Mouse (Mus musculus): ENCODE data around the gene Psmg1.

The Psmg1 gene

DNA sequence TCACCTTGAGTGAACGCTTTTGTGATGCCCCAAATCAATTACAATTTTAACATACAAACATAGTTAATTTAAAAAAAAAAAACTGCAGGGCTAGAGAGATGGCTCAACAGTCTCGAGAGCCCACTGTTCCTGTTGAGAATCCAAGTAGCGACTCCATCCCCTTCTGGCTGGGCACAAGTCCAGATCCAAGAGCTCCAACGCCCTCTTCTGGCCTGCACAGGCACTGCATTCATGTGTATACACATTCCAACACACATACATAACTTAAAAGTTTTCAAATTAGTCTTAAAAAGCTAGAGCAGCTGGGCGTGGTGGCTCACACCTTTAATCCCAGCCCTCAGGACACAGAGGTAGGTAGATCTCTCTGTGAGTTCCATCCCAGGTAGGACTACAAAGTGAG lies 34.1 kb downstream of the Psmg1 start:
- DNase-seq: no peak

DNA sequence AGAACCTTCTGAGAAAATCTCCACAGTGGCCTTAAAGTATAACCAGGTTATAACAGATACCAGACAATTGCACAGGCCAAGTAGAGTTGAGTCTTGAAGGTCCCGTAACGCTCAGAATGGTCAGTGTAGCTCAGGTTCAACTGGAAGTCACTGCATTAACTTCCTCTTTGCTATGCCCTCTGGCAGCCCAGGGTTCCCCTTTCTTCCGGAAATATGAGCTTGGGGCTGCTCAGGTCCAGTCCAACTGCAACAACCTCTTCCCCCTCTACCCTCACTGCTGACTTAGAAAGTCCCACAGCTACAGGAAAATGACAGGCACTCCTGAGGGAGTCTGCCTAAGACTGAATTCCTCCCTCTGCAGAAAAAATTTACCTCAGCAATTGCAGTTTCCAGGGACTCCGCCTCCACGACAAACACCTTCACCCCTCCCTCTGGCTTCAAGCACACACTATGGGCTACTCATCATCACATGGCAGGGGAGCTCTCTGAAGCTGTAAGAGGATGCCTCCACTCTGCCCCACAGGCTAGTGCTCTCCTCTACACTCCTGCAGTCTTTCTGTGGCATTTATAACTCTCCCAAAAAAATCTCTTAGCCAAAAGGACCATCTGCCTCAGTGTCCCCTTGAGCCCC lies 34.9 kb downstream of the Psmg1 start:
- DNase-seq: no peak

DNA sequence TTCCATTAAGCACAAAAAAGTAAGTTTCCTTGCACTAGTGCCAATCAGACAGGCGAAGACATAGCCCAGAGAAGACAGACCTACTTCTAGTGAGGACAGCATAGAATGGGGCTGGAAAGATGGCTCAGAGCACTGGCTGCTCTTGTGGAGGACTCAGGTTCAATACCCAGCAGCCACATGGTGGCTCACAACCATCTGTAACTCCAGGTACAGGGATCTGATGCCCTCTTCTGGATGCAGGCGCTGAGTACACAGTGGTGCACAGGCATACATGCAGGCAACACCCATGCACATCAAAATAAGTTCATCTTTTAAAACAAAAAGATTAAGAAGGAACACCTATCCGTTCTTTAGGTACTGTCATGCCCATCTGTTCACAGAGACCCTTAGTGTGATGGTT lies 36.4 kb downstream of the Psmg1 start:
- DNase-seq: no peak

DNA sequence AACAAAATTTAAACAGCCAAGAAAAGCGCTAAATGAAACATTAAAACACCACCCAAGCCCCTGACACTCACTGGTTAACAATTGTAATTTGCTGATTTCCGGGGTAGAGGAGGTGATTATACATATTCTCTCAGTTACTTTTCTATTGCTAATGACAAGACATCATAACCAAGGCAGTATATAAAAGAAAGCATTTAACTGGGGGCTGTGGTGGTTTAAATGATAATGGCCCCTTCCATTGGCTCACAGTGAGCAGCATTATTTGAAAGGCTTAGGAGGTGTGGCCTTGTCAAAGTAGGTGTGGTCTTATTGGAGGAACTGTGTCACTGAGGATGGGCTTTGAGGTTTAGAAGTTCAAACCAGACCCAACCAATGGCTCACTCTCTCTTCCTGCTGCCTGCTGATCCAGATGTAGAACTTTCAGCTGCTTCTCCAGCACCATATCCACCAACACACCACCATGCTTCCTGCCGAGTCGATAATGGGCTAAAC lies 37.6 kb downstream of the Psmg1 start:
- no peak for DNase-seq

DNA sequence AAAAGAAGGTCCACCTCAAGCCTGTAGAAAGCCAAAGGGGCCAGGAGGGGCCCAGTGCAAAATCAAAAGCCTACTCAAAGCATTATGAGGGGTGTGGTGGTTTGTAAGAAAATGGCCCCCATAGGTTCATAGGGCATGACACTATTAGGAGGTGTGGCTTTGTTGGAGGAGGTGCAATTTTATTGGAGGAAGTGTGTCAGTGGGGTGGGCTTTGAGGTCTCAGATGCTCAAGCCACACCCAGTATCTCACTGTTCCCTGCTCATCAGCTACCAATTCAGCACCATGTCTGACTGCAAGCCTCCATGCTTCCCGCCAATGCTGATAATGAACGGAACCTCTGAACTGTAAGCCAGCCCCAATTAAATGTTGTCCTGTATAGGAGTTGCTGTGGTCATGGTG lies 39.3 kb downstream of the Psmg1 start:
- DNase-seq: no peak

DNA sequence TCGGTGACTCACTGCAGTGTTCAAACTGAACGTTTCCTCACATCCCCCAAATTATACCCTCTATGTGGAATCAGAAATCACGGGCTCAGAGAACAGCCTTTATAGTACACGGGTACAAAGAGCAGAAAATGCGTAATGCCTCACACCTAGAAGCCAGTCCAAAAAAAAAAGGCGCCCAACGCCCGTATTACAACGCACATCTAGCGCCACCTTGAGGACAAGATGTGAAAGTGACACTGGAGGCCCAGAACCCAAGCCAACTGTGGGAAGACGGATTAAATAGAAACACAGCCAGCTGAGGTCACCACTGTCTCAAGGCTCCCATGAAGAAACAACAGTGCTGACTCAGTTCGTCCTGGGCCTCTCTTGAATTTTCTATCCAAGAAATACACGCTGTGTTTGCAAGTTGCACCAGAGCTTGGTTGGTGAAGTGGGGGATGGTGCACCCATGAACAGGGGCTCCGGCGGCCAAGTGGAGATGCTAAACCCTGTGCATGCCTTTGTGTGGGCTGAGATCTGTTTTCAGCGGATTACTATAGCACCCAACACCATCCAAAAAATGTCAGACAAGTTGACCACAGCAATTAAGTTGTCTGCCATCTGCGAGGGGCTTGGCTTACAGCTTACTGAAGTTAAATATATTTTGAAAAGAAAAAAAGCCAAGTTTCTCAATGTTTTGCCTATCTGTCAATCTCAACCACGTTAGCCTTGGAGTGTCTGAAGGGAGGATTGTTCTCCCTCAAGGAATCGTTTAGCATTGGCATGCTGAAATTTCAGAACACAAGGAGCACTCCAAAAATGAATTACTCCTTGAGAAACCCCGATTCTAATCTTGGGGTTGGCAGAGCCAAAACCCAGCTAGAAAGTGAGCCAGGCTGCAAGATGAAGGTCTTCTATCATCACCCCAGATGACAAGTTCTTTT lies 45.1 kb downstream of the Psmg1 start:
- DNase-seq: peak; percentile 70

DNA sequence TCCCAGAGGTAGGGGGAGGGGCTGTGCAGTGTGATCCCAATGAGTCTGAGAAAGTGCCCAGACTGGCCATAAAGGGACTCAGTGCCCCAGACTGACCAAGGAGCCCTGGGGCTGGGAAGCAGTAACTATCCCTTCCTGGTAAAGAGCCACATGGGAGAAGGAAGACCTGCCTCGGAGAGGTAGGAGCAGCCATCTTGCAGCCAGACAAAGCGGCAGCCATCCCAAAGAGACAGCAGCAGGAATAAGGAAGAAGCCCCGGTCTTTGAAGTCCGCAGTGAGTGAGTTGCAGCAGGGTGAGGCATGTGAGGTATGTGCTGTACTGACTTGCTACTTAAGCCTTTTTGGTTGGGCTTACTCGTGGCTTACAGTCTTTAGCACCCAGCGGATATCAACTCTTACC lies 47.6 kb downstream of the Psmg1 start:
- DNase-seq: no peak

DNA sequence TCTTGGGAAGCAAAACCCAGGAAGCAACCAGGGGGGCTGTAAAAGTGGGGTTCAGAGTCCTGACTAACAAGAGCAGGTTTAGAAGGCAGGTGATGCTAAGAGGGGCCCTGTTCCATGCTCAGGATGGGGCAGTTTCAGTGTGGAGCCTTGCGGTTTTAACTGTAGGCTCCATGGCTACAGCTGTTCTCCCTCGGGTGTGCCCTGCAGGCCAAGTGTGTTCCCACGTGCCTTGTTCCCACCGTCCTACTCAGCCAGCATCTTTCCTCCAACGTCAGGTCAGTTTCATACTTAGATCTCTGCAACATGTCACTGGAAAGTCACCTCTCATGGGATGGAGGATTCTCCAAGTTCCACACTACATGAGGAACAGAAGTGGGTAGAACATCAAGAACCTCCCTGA lies 49.2 kb downstream of the Psmg1 start:
- DNase-seq: no peak

DNA sequence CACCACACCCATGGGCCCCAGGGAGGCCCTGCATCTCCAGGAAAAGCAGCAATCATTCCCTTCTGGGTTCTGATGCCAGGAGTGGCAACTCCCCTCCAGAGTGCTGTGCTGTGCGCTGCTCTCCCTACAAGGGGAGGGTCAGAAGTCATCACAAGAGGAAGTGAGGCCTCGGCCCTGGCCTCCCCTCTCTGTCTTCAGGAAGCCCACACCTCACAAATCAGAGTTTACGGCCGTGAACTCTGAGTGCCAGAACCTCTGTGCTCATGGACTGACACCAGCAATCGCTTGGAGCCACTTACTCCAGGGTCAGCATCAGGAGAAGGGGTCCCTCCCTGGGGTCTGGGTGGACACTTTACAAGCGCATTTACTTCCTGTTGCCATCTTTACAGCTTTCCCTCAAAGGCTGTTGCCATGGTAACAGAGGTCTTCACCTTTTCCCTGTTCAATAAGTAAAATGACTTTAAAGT lies 55.2 kb downstream of the Psmg1 start:
- no peak for DNase-seq

DNA sequence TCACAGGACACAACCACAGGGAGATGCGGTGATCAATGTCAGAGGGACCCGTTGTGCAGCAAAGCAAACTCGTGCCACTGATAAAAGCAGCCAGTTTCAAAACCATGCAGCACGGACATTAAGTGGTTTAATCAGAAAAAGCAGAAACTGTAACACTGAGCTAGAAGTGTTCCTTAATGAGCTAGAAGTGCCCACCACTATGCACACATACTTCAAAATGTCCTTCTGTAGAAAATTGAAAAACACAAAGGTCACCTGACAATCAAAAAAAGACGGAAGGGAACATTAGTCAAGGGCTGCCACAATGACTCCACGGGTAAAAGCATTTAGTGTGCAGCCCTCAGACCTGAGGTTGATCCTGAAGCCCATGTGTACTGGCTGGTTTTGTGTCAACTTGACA lies 57.9 kb downstream of the Psmg1 start:
- no peak for DNase-seq

DNA sequence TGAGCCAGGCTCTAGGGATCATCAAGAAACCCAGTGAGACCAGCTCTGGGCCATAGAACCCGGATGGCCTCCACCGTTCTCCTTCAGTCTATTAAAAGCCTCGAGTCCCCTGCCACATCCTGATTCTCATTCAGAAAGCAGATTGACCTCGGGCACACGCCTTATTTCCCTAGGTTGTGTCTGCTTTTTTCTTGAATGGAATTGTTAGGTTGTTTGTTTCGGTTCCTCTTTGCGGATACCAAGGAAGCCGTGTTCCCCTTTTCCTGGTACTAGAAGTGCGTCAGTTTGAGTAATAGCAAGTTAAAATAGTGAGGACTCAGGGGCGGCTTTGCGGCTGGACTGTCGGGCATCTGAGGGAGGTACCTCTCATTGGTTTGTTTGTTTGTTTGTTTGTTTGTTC lies 59.3 kb downstream of the Psmg1 start:
- no peak for DNase-seq
